8 mouse cellular contexts compared by ENCODE assay signal in the genomic region with DNA sequence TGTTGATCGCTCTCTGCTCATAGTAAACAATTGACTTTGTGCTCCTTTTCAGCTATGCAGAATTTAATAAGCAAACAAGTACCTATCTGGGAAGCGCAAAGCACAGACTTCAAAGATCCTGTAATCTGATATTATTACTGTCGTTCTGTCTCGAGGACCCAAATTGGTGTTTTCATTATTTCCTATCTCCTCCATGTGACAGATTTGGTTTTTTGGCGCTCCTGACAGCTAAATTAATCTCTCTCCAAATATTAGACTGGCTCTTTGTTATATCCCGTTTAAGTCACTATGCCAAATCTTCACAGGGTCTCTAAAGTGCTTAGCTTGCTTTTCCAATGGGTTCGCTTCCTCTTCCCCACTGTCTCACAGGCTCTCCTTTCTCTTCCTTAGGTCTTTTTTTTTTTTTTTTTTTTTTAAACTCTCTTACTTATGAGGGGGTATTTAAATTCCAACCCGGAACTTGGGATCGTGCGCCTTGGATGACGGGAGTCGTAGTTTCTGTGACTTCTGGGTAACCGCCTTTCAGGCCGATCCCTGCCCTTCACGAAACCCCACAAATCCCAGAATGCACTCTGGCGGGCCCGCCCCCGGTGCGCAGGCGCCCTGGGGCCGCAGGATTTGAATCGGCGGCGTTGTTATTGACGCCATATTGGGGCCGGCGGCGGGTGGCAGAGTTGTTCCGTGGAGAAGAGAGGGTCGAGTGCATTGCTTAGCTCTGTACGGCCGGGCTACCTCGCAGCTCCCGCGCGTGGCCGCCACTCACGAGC. TPM values are rescaled to one million over a fixed set of nuclear protein-coding genes. Genes with fewer than 3 reads are reported as not detected.
DNase-seq lines count a peak whose midpoint lies in the region; ATAC-seq and TF ChIP-seq lines count a peak whose summit lies in the region.

No protein-coding gene starts in this region.

- peak overlapping the region; percentile 92 for H3K27ac ChIP-seq in cortical plate, adult 2 months (ENCODE audit: insufficient read depth, low read length)

- TF ChIP-seq CTCF in cortical plate, adult 2 months (IDR thresholded peaks at IDR 0.05; ENCODE audit: extremely low read depth, insufficient read depth, low read length): no peak

- peak overlapping the region; percentile 100 for H3K4me3 ChIP-seq in cortical plate, adult 2 months (ENCODE audit: insufficient read depth, low read length)
- peak overlapping the region; percentile 98 for H3K4me3 ChIP-seq in megakaryocyte, embryonic 14.5 days (replicated peaks)

- no peaks in the 10 kb centered on the region for H3K27me3 ChIP-seq in megakaryocyte, embryonic 14.5 days (replicated peaks)

- H3K9me3 ChIP-seq in megakaryocyte, embryonic 14.5 days: 0 out of 2 replicates have a peak, but pooled peaks cover 3% of the 10 kb centered on the region

- H3K4me1 ChIP-seq in cortical plate, adult 2 months (ENCODE audit: control insufficient read depth, insufficient read depth, low read length): no peaks in the 10 kb centered on the region
- H3K4me1 ChIP-seq in megakaryocyte, embryonic 14.5 days: peaks cover 16% of the 10 kb centered on the region

- peak; percentile 74; the same call in 1 of the 2 replicates for TF ChIP-seq POLR2A in cortical plate, adult 2 months (IDR thresholded peaks at IDR 0.05; ENCODE audit: extremely low read depth, insufficient read depth, low read length)

- peak; percentile 92 to 95 for DNase-seq in gastrocnemius, adult 8-10 months (ENCODE audit: low spot score in 2 of 2)
- DNase-seq in hindlimb bud, embryonic 11.5 days (ENCODE audit: extremely low spot score, low read depth, low spot score): peak; percentile 88
- peak; percentile 95 to 96 for DNase-seq in left cerebral cortex, adult 8-10 months (ENCODE audit: low spot score in 2 of 2)
- DNase-seq in right cerebral cortex, postnatal 10 days (ENCODE audit: low spot score in 2 of 2): peak; percentile 98
- DNase-seq in urinary bladder, postnatal 25 days (ENCODE audit: low spot score): peak; percentile 91

- peak; percentile 84 for ATAC-seq in activated CD4-positive, CD25-positive, alpha-beta regulatory T cell, adult 4 months

- H3K36me3 ChIP-seq in megakaryocyte, embryonic 14.5 days (replicated peaks; ENCODE audit: low read length): peaks cover 9% of the 10 kb centered on the region

RNA-seq across cellular contexts. Expression of a gene that starts 0.6 kb away (rescaled TPM):
- polyA plus RNA-seq in activated CD4-positive, CD25-positive, alpha-beta regulatory T cell, adult 4 months (2017; shearing (Covaris generic)): 10 to 100 TPM in 1 of 2 experiments, 1 to 10 TPM in 1; 8.5 to 10.4 TPM
- polyA plus RNA-seq in cortical plate, adult 2 months (2012; rRNA removed): 75.1 and 75.8 TPM in 2 replicates
- total RNA-seq in gastrocnemius, adult 8-10 months (2022): 10 to 100 TPM; 40.6 to 50.8 (median 44.0) TPM
- total RNA-seq in left cerebral cortex, adult 8-10 months (2022): 100 to 1,000 TPM in 2 of 4 experiments, 10 to 100 TPM in 2; 95.2 to 106 (median 99.5) TPM
- 69.1 and 145 TPM in 2 replicates for polyA plus RNA-seq in megakaryocyte, embryonic 14.5 days (2012; ENCODE audit: insufficient read depth, low replicate concordance)

Comparison
In these comparisons a context has a peak if more than half of its experiments do, and no peak if none do; other contexts are left out.
1. Peak in every context shown above with its lines: DNase-seq, ATAC-seq, H3K4me3 ChIP-seq and H3K27ac ChIP-seq.